Mouse (Mus musculus) limb, embryonic 13.5 days (tissue): ENCODE results near the gene Pced1a. TPM values are rescaled to one million over a fixed set of nuclear protein-coding genes. Genes with fewer than 3 reads are reported as not detected.
A peak's percentile ranks its signal among the peaks of the same experiment; 100 is the strongest.

ENCODE experiments used
- ATAC-seq: fragments of 200-750 bp; cut with Nextera tagmentation; 2 replicates; pipeline ENCODE4 v1.8.0; 2017; ENCODE audit warnings: low read depth, moderate number of reproducible peaks, moderate TSS enrichment; ENCODE audit not compliant: low FRiP score
- H3K27ac ChIP-seq: fragments of 300-500 bp; sonication (generic); 2 replicates; pipeline ENCODE4 v1.5.1; 2015; ENCODE audit warnings: inconsistent platforms, mild to moderate bottlenecking, moderate library complexity
- H3K27me3 ChIP-seq: fragments of 300-500 bp; sonication (generic); 2 replicates; pipeline ENCODE4 v1.6.1; 2015; ENCODE audit warnings: mild to moderate bottlenecking, inconsistent platforms
- H3K36me3 ChIP-seq: fragments of 300-500 bp; sonication (generic); 2 replicates; pipeline ENCODE4 v1.6.1; 2015; ENCODE audit warnings: inconsistent platforms, mild to moderate bottlenecking, moderate library complexity
- H3K4me1 ChIP-seq: fragments of 300-500 bp; sonication (generic); 2 replicates; pipeline ENCODE4 v1.6.1; 2015; ENCODE audit warnings: inconsistent platforms
- H3K4me2 ChIP-seq: fragments of 300-500 bp; sonication (generic); replicated peaks from 2 replicates; pipeline ENCODE4 v1.6.1; 2015; ENCODE audit warnings: inconsistent platforms, mild to moderate bottlenecking, moderate library complexity
- H3K4me3 ChIP-seq: fragments of 300-500 bp; sonication (generic); 2 replicates; pipeline ENCODE4 v1.5.1; 2015; ENCODE audit warnings: moderate library complexity, mild to moderate bottlenecking, inconsistent platforms
- H3K9ac ChIP-seq: fragments of 300-500 bp; sonication (generic); 2 replicates; pipeline ENCODE4 v1.6.1; 2015; ENCODE audit warnings: mild to moderate bottlenecking, inconsistent platforms
- H3K9me3 ChIP-seq: fragments of 300-500 bp; sonication (generic); 2 replicates; pipeline ENCODE4 v1.6.1; 2016; ENCODE audit warnings: inconsistent platforms
- WGBS: fragments of 180-500 bp; shearing (Covaris S2); methylation state at CpG from one replicate; pipeline ENCODE4 v1.1.7; 2015; 5-methylcytosine and 5-hydroxymethylcytosine counted together
- polyA plus RNA-seq: library from polyadenylated mRNA; unstranded; fragments of >200 nt; fragmentation: Nextera tagmentation; extraction: Ambion mirVana; gene quantifications from 2 replicates; pipeline ENCODE4 v1.2.1, GENCODE M21; 2015

Gene Pced1a
- polyA plus RNA-seq, 1 experiment from 2014 or later = 16.1 TPM

DNA sequence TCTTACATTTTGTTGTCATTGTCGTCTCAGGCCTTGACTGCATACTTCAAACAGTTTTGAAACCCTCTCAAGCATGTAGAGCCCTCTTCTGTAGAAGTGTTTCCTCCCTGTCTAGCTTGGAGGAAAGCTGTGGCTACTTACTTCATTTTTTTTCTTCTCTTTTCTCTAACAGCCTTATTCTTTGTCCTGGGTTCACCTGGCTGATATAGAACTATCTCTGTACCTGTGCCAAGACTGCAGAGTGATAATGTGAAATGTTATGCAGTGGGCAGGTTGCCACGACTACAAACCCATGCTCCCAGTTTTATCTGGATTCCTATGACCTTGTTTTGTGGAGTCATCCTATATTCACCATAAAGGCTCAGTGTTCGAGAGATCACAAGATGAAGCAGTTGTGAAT, 6.0 kb upstream of the Pced1a start:
- H3K27ac ChIP-seq = no peak overlapping the region
- 83% methylated on average over 3 of the region's 3 CpGs for WGBS
- ATAC-seq = no peak
- H3K36me3 ChIP-seq = peaks cover 13% of the 10 kb centered on the region
- H3K9ac ChIP-seq = no peak overlapping the region
- no peak overlapping the region for H3K4me2 ChIP-seq
- no peak overlapping the region for H3K4me3 ChIP-seq
- no peaks in the 10 kb centered on the region for H3K9me3 ChIP-seq
- H3K4me1 ChIP-seq = peaks cover under 1% of the 10 kb centered on the region; the same call in 1 of the 2 replicates
- no peaks in the 10 kb centered on the region for H3K27me3 ChIP-seq

DNA sequence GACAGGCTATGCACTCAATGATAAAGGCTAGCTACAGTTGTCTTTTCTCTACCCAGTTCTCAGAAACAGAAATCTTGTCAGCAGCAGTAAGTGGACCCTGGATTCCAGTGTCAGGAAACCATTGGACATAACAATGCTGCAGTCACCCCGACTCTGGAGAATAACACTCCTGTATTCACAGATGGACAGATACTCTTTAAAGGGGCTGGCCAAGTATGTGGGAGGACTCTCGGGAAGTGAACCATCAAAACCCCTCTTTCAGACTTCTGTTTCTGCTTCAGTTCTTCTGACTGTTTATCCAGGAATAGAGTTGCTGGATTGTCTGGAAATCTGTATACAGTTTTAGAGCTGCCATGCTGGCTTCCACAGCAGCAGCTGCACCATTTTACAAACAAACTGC, 5.3 kb upstream of the Pced1a start:
- WGBS = 73% methylated on average over 2 of the region's 2 CpGs
- Histone ChIP-seq H3K9me3 (no peaks in the 10 kb centered on the region), H3K27me3 (no peaks in the 10 kb centered on the region), H3K9ac (no peak overlapping the region), H3K27ac (no peak overlapping the region), H3K4me2 (no peak overlapping the region), H3K36me3 (peaks cover 13% of the 10 kb centered on the region), H3K4me1 (peaks cover 7% of the 10 kb centered on the region), H3K4me3 (no peak overlapping the region)
- no peak for ATAC-seq

DNA sequence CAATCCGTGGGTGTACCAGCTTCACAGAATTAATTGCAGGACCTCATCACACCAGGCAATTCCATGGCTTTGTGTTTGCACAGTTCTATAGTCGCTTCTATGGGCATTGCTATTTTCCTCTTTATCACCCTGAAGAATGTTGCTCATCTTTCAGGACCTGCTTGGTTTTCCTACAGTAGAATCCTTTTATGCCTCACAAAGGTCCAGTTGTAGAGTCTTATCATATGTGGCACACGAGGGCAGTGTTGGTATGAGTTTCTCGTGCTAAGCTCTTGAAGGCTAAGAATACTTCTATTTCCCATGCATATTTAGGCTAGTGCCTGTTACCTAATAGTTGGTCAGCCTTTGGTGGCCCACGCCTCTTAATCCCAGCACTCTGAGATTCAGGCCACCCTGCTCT, 611 bp upstream of the Pced1a start:
- peak overlapping the region; percentile 90 for H3K9ac ChIP-seq
- H3K9me3 ChIP-seq = no peaks in the 10 kb centered on the region
- peak overlapping the region; percentile 93; the same call in 1 of the 2 replicates for H3K27ac ChIP-seq
- no peak for ATAC-seq
- 48% methylated on average over 5 of the region's 5 CpGs for WGBS
- peak overlapping the region; percentile 89 for H3K4me3 ChIP-seq
- no peaks in the 10 kb centered on the region for H3K27me3 ChIP-seq
- peaks cover 30% of the 10 kb centered on the region for H3K4me1 ChIP-seq
- peak overlapping the region; percentile 84 for H3K4me2 ChIP-seq
- peaks cover 9% of the 10 kb centered on the region; the same call in 1 of the 2 replicates for H3K36me3 ChIP-seq

DNA sequence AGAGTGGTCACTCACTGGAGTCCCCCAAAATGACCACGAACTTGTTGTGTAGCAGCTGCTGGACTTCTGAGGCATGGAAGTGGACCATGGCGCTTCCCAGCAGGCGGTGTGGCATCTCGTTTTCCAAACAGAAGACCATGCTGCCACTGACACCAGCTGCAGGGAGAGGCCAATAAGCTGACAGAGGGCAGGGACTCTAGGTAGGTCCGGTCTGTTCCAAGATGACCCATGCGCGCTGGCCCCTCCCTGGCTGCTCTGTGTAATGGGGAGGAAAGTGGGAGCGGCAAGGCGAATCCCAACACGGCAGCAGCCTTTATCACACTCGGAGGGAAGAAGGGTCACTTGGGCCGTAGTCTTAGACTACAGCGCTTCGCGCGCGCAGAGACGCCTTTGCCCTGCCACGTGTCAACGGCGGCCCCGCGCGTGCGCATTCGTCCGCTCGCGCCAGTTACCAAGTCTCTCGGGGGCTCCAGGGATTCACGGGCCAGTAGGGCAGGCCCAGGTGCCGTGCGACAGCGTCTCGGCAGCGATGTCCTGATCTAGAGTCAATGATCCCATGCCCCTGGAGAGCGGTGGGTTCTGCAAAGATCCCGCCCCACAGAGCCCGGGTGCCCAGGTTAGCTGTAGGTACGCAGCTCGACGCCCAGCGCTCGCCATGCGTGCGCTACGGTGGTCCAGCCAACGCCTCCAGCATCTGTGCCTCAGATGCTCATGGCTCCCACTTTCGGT, 940 bp downstream of the Pced1a start:
- peak overlapping the region; percentile 90 for H3K9ac ChIP-seq
- peaks cover 22% of the 10 kb centered on the region for H3K36me3 ChIP-seq
- peak overlapping the region; percentile 89 for H3K4me3 ChIP-seq
- peak overlapping the region; percentile 84 for H3K4me2 ChIP-seq
- peak overlapping the region; percentile 93 for H3K27ac ChIP-seq
- H3K27me3 ChIP-seq = no peaks in the 10 kb centered on the region
- ATAC-seq = peak; percentile 76
- peaks cover 30% of the 10 kb centered on the region for H3K4me1 ChIP-seq
- 14% methylated on average over 49 of the region's 49 CpGs for WGBS
- no peaks in the 10 kb centered on the region for H3K9me3 ChIP-seq

DNA sequence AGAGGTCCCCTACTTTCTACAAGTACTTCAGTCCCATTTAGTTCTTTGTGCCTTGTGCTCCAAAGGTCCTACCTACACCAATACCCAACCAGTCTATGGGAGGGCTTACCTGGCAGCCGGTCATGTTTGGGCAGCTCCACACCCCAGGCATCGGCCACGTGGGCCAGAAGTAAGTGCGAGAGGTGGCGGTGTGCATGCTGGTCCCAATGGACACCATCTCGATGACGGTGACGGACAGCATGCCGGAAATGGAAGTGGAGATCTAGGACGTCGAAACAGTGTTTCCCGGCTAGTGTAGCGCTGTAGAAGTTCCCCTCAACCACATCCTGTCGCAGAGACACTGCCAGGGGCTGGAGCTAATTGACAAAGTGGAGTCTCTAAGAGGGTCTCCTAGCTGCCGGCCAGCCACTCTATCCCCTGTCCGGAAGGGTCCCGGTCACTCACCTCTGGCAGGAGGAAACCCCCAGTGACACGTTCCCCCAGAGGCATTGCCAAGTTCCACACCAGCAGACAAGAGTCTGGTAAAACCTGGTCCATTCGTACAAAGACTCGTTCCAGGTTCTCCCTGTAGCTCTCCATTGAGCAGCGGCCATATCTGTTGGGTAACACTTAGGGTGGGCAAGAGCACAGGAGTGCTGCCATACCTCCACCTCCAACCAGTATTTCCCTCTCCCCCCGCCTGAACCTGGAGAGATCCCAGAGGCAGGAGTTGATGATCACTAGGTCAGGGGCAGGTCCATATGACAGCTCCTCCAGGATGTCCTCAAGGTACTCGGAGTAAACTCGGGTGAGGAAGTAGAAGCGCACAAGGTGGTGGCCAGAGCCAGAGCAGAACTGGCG, 2.5 kb downstream of the Pced1a start:
- Histone ChIP-seq H3K9me3 (no peaks in the 10 kb centered on the region), H3K4me2 (no peak overlapping the region), H3K36me3 (peaks cover 26% of the 10 kb centered on the region), H3K4me1 (peaks cover 30% of the 10 kb centered on the region), H3K4me3 (no peak overlapping the region), H3K9ac (no peak overlapping the region), H3K27me3 (no peaks in the 10 kb centered on the region), H3K27ac (no peak overlapping the region)
- WGBS = 96% methylated on average over 26 of the region's 26 CpGs
- no peak for ATAC-seq

DNA sequence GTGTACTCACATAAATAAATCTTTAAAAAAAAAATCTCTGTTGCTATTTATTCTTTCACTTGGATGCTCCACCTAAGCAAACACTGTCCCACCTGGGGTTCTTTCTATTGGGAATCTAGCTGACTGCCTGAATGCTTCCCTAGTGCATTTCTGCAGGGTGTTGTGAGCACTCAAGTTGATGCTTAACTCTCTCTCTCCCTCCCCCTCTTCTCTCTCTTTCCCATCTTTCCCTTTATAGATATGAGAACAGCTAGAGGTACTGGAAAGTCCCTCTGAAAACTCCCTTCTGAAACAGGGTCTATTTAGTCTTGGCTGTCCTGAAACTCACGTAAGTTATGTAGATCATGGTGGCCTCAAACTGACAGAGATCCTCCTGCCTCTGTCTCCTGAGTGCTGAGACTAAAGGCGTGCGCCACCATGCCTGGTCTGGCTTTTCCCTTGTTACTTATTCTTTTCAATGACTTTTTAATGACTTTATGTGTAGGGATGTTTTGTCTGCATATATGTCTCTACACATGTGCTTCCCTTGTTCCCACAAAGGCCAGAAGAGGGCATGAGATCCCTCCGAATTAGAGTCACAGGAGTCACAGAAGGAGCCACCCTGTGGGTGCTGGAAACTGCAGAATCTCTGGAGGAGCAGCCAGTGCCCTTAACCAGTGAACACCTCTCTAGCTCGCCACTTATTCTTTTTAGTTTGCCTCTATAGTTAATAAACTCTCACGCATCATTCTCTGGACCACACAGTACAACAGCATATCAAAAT, 10.2 kb downstream of the Pced1a start:
- H3K4me1 ChIP-seq = peaks cover 15% of the 10 kb centered on the region
- no peak overlapping the region for H3K27ac ChIP-seq
- no peak overlapping the region for H3K4me3 ChIP-seq
- WGBS = 74% methylated on average over 6 of the region's 6 CpGs
- no peaks in the 10 kb centered on the region for H3K27me3 ChIP-seq
- no peak overlapping the region for H3K9ac ChIP-seq
- no peaks in the 10 kb centered on the region for H3K9me3 ChIP-seq
- ATAC-seq = no peak
- H3K36me3 ChIP-seq = peaks cover 11% of the 10 kb centered on the region
- H3K4me2 ChIP-seq = no peak overlapping the region

DNA sequence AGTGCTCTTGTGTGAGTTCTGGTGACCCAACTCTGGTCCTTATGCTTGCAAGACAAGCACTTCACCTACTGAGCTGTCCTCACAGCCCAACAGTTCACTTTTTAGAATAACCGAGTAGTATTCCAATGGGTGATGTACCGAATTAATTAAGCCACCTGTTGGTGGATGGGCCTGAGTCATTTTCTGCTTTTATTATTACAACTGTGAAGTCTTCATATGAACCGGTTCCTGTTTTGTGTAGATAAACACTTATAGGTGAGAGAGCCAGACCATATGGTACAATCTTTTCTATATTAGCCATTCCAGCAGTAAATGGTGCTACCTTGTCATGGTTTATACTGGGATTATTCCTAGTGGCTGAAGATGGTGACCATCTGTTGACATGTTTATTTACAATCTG, 11.7 kb downstream of the Pced1a start:
- Histone ChIP-seq H3K27me3 (no peaks in the 10 kb centered on the region), H3K4me1 (peaks cover 30% of the 10 kb centered on the region), H3K4me3 (no peak overlapping the region), H3K9ac (no peak overlapping the region), H3K4me2 (no peak overlapping the region), H3K27ac (no peak overlapping the region), H3K36me3 (no peaks in the 10 kb centered on the region), H3K9me3 (no peaks in the 10 kb centered on the region)
- WGBS = 85% methylated on average over 3 of the region's 3 CpGs
- no peak for ATAC-seq

DNA sequence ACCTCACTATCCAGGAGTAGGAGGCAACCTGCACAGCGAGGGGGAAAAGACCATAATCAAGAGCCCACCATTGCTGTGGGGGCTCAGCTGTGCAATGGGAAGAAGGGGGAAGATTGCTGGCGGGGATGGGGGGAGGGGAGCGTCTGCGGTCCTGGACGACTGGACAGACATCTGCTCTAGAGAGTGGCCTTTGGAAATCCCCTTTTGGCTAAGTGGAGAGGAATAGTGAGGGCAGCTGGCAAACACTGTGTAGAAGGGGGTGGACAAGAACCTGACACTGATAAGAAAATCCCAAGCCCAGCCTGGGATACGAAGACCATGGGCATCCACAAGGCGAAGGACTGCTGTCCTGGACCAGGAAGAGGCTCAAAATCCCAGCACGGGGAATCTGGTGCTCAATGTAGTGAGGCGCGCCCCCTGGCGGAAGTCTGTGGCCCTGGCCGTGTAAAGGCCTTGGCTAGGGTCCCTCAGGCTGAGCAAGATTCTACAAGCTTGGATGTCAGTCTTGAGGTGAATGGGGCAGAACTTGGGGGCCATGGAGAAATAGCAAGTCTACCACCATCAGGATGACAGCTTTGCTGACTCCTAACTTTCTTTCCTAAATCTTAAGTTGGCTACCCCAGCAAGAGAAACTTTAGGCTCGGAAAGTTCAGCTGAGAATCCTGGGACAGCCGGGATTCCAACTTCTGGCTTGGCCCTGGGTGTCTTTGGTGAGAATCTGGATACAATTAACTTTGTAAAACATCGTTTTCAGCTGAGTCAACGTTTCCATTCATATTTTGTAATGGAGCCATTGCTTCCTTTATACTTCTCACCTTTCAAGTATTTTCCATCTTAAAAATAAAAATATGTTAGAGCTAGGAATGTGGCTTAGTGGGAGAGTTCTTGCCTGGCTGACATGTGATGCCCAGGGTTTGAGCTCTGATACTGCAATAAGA, 12.7 kb downstream of the Pced1a start:
- H3K9me3 ChIP-seq = no peaks in the 10 kb centered on the region
- H3K4me3 ChIP-seq = no peak overlapping the region
- H3K36me3 ChIP-seq = no peaks in the 10 kb centered on the region
- H3K27ac ChIP-seq = no peak overlapping the region; the same call in 1 of the 2 replicates
- H3K9ac ChIP-seq = no peak overlapping the region
- peaks cover 40% of the 10 kb centered on the region for H3K4me1 ChIP-seq
- 38% methylated on average over 16 of the region's 16 CpGs for WGBS
- peak; percentile 65; the same call in 1 of the 2 replicates for ATAC-seq
- H3K4me2 ChIP-seq = no peak overlapping the region
- no peaks in the 10 kb centered on the region for H3K27me3 ChIP-seq

DNA sequence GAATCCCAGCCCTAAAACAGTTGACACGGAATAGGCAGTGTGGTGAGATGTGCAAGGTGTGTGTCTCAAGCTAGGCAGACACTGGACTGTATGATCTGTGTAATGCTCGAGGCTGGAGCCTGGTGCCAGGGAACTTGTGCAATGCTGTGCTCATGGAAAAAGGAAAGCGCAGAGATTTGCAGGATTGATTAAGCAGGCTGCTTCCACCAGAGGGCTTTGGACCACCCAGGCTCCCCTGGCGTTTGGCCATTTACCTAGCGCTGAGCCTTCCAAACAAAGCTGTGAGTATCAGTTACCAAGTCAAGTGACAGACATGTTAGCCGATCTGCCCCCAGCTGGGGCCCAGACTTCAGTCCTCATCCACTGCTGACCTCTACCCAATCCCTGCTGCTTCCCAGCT, 16.3 kb downstream of the Pced1a start:
- H3K27me3 ChIP-seq = no peaks in the 10 kb centered on the region
- WGBS = 7% methylated on average over 6 of the region's 6 CpGs
- no peaks in the 10 kb centered on the region for H3K9me3 ChIP-seq
- peaks cover 43% of the 10 kb centered on the region for H3K4me1 ChIP-seq
- peak overlapping the region; percentile 70; the same call in 1 of the 2 replicates for H3K27ac ChIP-seq
- H3K36me3 ChIP-seq = no peaks in the 10 kb centered on the region
- peak overlapping the region; percentile 11 for H3K4me2 ChIP-seq
- H3K9ac ChIP-seq = no peak overlapping the region
- peak; percentile 44 for ATAC-seq
- no peak overlapping the region for H3K4me3 ChIP-seq

DNA sequence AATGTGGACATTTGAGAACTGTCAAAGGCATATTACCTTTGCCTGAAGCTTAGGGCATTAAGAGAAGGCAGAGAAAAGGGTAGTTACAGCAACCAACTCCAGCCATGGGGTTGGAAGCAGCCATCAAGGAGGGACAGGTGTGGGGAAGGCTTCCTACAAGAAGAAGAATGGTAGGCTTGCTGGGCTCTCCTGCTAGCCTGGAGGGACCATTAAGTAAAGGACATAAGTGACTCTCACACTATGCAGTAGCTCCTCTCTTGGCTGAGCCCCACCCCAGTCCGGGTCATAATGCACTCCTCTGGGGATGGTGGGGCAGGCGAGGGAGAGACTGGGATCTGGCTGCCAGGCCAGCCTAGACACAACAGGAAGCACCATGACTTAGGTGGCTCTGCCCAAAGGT, 18.3 kb downstream of the Pced1a start, which contains the start of gene Tmem239:
Gene Tmem239, plus strand, starts transcription at position 301 of the 400 bp plus-strand sequence.
- H3K4me2 ChIP-seq = no peak within 1 kb of the TSS
- ATAC-seq = no peak
- no peak within 1 kb of the TSS for H3K27ac ChIP-seq
- no peak within 1 kb of the TSS for H3K9ac ChIP-seq
- no peaks in the 10 kb centered on the region for H3K36me3 ChIP-seq
- WGBS = 77% methylated on average over 2 of the region's 2 CpGs
- H3K4me3 ChIP-seq = no peak within 1 kb of the TSS
- peaks cover 38% of the 10 kb centered on the region for H3K4me1 ChIP-seq
- H3K27me3 ChIP-seq = no peaks in the 10 kb centered on the region
- H3K9me3 ChIP-seq = no peaks in the 10 kb centered on the region

DNA sequence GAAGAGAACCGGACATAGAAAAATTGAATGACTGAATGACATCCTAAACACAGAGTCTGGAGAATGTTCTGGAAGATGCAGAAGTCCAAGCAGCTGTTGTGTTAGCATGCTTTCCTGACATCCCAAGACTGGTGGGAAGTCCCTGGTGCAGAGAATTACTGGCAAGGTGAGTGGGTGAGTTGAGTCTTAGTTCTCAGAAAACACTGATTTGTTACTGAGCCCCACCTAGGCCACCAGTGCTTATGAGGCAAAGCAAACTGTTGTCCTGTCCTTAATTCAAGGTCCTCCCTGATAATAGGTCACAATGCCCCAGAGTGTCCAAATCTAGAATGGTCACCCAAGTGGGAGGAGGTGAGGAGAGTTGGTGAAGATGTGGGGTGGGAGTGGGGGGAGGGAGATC, 19.6 kb downstream of the Pced1a start, which contains the start of the genes Gm28372 and 1700020A23Rik:
Gene Gm28372, plus strand, starts transcription at position 301 of the 400 bp plus-strand sequence.
Gene 1700020A23Rik, plus strand, starts transcription at position 321 of the 400 bp plus-strand sequence.
- Histone ChIP-seq H3K27ac (no peak within 1 kb of the TSS), H3K27me3 (no peaks in the 10 kb centered on the region), H3K36me3 (no peaks in the 10 kb centered on the region), H3K4me1 (peaks cover 39% of the 10 kb centered on the region), H3K9me3 (no peaks in the 10 kb centered on the region), H3K4me3 (no peak within 1 kb of the TSS), H3K9ac (no peak within 1 kb of the TSS), H3K4me2 (no peak within 1 kb of the TSS)
- no peak for ATAC-seq
- WGBS = 91% methylated on average over 1 of the region's 1 CpGs
